Mouse (Mus musculus): ENCODE data around the gene Tmem40. TPM values are rescaled to one million over a fixed set of nuclear protein-coding genes. Genes with fewer than 3 reads are reported as not detected.

Gene Tmem40
- total and polyA plus RNA-seq, 2 experiments from 2014 or later = 0.68 to 2.5 TPM

GRCm38 (mm10) chr6:115758981-115759435 is 3.2 kb downstream of the Tmem40 start:
- no peak overlapping the region for H3K27ac ChIP-seq
- H3K4me3 ChIP-seq (ENCODE audit: low read length) = no peak overlapping the region
- ATAC-seq (no peak), DNase-seq (ENCODE audit: low spot score) (no peak)
- no peaks in the 10 kb centered on the region for H3K36me3 ChIP-seq (ENCODE audit: insufficient read depth, low read length)
- WGBS = 68% methylated on average over 9 of the region's 9 CpGs
- no peaks in the 10 kb centered on the region for H3K4me1 ChIP-seq (ENCODE audit: insufficient read depth, low read length)
- H3K9me3 ChIP-seq (ENCODE audit: low read length) = no peaks in the 10 kb centered on the region
- TF ChIP-seq CTCF (IDR thresholded peaks at IDR 0.05; ENCODE audit: low read depth) = no peak
- H3K9ac ChIP-seq (replicated peaks; ENCODE audit: low read length) = no peak overlapping the region
- no peaks in the 10 kb centered on the region for H3K27me3 ChIP-seq (ENCODE audit: insufficient read depth, low read length)
- H3K4me2 ChIP-seq (ENCODE audit: low read depth, low read length) = no peak overlapping the region

GRCm38 (mm10) chr6:115755536-115755935 is 6.7 kb downstream of the Tmem40 start:
- 72% methylated on average over 7 of the region's 7 CpGs for WGBS
- no peak overlapping the region for H3K4me3 ChIP-seq (ENCODE audit: low read length)
- no peaks in the 10 kb centered on the region for H3K27me3 ChIP-seq (ENCODE audit: insufficient read depth, low read length)
- no peak overlapping the region for H3K9ac ChIP-seq (replicated peaks; ENCODE audit: low read length)
- no peaks in the 10 kb centered on the region for H3K4me1 ChIP-seq (ENCODE audit: insufficient read depth, low read length)
- no peak for TF ChIP-seq CTCF (IDR thresholded peaks at IDR 0.05; ENCODE audit: low read depth)
- no peak for ATAC-seq
- no peaks in the 10 kb centered on the region for H3K36me3 ChIP-seq (ENCODE audit: insufficient read depth, low read length)
- H3K9me3 ChIP-seq (ENCODE audit: low read length) = no peaks in the 10 kb centered on the region
- DNase-seq (ENCODE audit: low spot score) = no peak
- no peak overlapping the region for H3K27ac ChIP-seq
- no peak overlapping the region for H3K4me2 ChIP-seq (ENCODE audit: low read depth, low read length)

DNA sequence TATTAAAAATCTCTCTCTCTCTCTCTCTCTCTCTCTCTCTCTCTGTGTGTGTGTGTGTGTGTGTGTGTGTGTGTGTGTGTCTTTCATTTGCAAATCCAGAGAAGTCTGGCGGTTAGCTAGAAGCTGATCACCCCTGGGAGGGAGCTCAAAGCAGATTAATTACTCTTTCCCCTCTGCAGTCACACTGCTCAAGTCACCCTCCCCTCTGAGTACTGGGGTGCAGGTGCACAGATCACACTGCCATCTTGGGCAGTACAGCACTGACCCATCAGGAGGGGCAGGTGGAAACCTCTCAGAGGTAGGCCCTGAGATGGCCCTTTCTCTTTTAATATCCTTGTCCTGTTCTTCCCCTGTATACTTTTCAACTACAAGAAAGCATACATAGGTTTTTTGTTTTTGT is 15.9 kb downstream of the Tmem40 start:
- DNase-seq (ENCODE audit: low spot score) (no peak), ATAC-seq (no peak)
- H3K4me2 ChIP-seq (ENCODE audit: low read depth, low read length) = no peak overlapping the region
- WGBS = 19% methylated on average over 1 of the region's 1 CpGs
- H3K4me1 ChIP-seq (ENCODE audit: insufficient read depth, low read length) = no peaks in the 10 kb centered on the region
- no peaks in the 10 kb centered on the region for H3K9me3 ChIP-seq (ENCODE audit: low read length)
- H3K27ac ChIP-seq = no peak overlapping the region
- no peak overlapping the region for H3K9ac ChIP-seq (replicated peaks; ENCODE audit: low read length)
- H3K4me3 ChIP-seq (ENCODE audit: low read length) = no peak overlapping the region
- no peak for TF ChIP-seq CTCF (IDR thresholded peaks at IDR 0.05; ENCODE audit: low read depth)
- no peaks in the 10 kb centered on the region for H3K27me3 ChIP-seq (ENCODE audit: insufficient read depth, low read length)
- no peaks in the 10 kb centered on the region for H3K36me3 ChIP-seq (ENCODE audit: insufficient read depth, low read length)

DNA sequence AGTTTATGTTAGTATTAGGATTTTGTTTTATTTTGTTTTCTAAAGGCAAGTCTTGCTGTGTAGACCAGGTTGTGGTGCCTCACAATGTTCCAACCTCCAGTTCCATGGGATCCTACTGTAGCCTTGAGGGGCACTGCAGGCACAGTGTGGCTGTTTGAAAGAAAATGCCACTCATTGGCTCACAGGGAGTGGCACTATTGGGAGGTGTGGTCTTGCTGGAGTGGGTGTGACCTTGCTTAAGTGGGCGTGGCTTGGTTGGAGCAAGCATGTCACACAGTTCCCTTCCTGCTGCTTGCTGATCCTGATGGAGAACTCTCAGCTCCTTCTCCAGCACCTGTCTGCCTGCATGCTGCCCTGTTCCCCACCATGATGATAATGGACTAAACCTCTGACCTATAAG is 18.6 kb downstream of the Tmem40 start:
- ATAC-seq (0 out of 2 replicates have a peak, but pooled peaks have one; percentile 49), DNase-seq (ENCODE audit: low spot score) (no peak)
- 12% methylated on average over 1 of the region's 1 CpGs for WGBS
- TF ChIP-seq CTCF (IDR thresholded peaks at IDR 0.05; ENCODE audit: low read depth) = no peak
- Histone ChIP-seq H3K27me3 (ENCODE audit: insufficient read depth, low read length) (no peaks in the 10 kb centered on the region), H3K9ac (replicated peaks; ENCODE audit: low read length) (no peak overlapping the region), H3K36me3 (ENCODE audit: insufficient read depth, low read length) (no peaks in the 10 kb centered on the region), H3K9me3 (ENCODE audit: low read length) (no peaks in the 10 kb centered on the region), H3K27ac (no peak overlapping the region), H3K4me3 (ENCODE audit: low read length) (no peak overlapping the region), H3K4me2 (ENCODE audit: low read depth, low read length) (no peak overlapping the region), H3K4me1 (ENCODE audit: insufficient read depth, low read length) (no peaks in the 10 kb centered on the region)

DNA sequence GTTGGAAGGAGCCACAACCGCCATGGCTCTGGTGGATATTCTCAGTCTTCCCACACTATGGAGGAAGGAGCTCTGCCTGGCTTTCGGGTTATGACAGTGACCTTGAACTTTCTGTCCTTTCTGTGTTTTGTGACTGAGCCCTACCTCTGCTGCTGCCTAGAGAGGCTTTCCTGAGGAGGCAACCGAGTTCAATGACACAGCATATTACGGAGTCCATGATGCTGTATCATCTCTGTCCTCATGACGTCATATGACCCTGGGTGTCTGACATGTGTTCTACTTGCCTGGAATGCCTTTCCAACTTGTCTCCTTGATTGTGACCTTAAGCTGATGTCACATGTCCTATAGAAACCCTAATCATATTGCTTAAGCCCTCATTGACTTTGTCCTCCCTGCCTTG is 23.2 kb downstream of the Tmem40 start:
- H3K9me3 ChIP-seq (ENCODE audit: low read length) = no peaks in the 10 kb centered on the region
- DNase-seq (ENCODE audit: low spot score) (no peak), ATAC-seq (no peak)
- H3K27me3 ChIP-seq (ENCODE audit: insufficient read depth, low read length) = no peaks in the 10 kb centered on the region
- WGBS = 93% methylated on average over 5 of the region's 5 CpGs
- no peak for TF ChIP-seq CTCF (IDR thresholded peaks at IDR 0.05; ENCODE audit: low read depth)
- H3K27ac ChIP-seq = no peak overlapping the region
- H3K4me3 ChIP-seq (ENCODE audit: low read length) = no peak overlapping the region
- H3K36me3 ChIP-seq (ENCODE audit: insufficient read depth, low read length) = no peaks in the 10 kb centered on the region
- H3K4me2 ChIP-seq (ENCODE audit: low read depth, low read length) = no peak overlapping the region
- H3K4me1 ChIP-seq (ENCODE audit: insufficient read depth, low read length) = no peaks in the 10 kb centered on the region
- H3K9ac ChIP-seq (replicated peaks; ENCODE audit: low read length) = no peak overlapping the region

DNA sequence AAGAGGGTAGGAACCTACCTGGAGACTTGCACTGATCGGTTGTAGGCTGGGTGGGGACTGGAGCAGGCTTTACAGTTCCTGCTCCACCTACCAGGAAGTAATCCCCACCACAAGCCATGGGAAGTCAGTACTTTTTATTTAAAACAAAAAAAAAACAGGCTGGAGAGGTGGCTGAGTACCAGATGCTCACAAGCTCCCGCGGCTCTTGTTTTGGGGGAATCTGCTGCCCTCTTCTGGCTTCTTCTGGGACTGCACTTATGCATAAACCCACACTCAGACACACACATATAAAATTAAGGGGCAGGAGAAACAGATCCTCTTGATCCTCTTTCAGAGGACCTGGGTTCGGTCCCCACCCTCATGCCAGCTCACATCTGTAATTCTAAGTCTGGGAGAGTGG is 27.3 kb downstream of the Tmem40 start:
- Histone ChIP-seq H3K4me2 (ENCODE audit: low read depth, low read length) (no peak overlapping the region), H3K4me3 (ENCODE audit: low read length) (no peak overlapping the region), H3K27me3 (ENCODE audit: insufficient read depth, low read length) (no peaks in the 10 kb centered on the region), H3K27ac (no peak overlapping the region), H3K36me3 (ENCODE audit: insufficient read depth, low read length) (no peaks in the 10 kb centered on the region), H3K9ac (replicated peaks; ENCODE audit: low read length) (no peak overlapping the region), H3K4me1 (ENCODE audit: insufficient read depth, low read length) (no peaks in the 10 kb centered on the region), H3K9me3 (ENCODE audit: low read length) (no peaks in the 10 kb centered on the region)
- no peak for ATAC-seq
- peak; percentile 49 for DNase-seq (ENCODE audit: low spot score)
- TF ChIP-seq CTCF (IDR thresholded peaks at IDR 0.05; ENCODE audit: low read depth) = peak; percentile 62
- 72% methylated on average over 4 of the region's 4 CpGs for WGBS

DNA sequence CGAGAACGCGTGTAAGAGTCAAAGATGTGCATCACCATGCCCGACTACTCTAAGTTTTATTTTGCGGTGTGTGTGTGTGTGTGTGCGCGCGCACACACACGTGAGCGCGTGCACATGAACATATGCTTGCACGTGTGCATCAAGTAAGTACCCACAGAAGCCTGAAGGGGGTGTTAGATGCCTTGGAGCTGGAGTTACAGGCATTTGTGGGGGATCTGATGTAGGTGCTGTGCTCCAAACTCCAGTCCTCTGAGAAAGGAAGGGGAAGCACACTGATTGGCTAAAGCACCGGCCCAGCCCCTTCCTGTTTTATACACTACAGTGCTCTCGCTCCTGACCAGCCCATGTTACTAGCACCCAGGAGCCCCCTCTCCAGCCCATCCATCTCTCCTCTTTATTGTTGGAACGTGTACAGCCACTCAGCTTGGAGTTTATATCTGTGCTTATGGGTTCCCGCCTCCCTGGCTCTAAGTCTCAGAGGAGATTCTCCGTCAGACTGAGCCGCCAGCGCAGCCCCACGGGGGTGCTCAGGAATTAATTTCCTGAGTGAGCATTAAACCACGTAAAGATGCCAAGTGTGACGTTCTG is 29.8 kb downstream of the Tmem40 start:
- ATAC-seq (0 out of 2 replicates have a peak, but pooled peaks have one; percentile 15), DNase-seq (ENCODE audit: low spot score) (peak; percentile 35)
- Histone ChIP-seq H3K4me2 (ENCODE audit: low read depth, low read length) (no peak overlapping the region), H3K9ac (replicated peaks; ENCODE audit: low read length) (no peak overlapping the region), H3K27ac (no peak overlapping the region), H3K4me3 (ENCODE audit: low read length) (no peak overlapping the region), H3K9me3 (ENCODE audit: low read length) (no peaks in the 10 kb centered on the region), H3K36me3 (ENCODE audit: insufficient read depth, low read length) (no peaks in the 10 kb centered on the region), H3K27me3 (ENCODE audit: insufficient read depth, low read length) (no peaks in the 10 kb centered on the region), H3K4me1 (ENCODE audit: insufficient read depth, low read length) (no peaks in the 10 kb centered on the region)
- TF ChIP-seq CTCF (IDR thresholded peaks at IDR 0.05; ENCODE audit: low read depth) = no peak
- WGBS = 74% methylated on average over 22 of the region's 22 CpGs
